Mouse (Mus musculus): ENCODE data around the gene Cubn.
A peak's percentile ranks its signal among the peaks of the same experiment; 100 is the strongest.

Cubn gene

DNA sequence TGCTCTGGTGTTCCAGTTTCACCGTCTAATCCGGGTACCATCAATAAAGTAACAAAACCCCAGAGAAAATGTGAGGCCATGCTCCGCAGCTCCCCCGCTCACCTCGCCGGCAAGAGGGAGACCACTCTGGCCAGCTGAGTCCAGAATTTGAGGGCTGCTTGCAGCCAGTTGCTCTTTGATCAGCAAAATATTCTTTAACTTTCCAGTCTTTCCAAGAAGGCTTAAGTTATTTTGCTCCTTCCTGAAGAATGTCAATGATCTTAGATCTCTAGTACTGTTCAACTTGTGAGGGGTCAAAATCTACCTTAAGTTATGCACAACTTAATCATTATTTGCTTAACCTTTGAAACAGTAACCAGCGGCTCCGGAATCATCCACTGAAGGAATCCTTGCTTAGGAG is at the start of gene Cubn:
Cubn (minus strand) TSS at position 80 of the 400 bp plus-strand sequence.
- DNase-seq (ENCODE audit: extremely low read depth, insufficient read length, low spot score) = no peak

DNA sequence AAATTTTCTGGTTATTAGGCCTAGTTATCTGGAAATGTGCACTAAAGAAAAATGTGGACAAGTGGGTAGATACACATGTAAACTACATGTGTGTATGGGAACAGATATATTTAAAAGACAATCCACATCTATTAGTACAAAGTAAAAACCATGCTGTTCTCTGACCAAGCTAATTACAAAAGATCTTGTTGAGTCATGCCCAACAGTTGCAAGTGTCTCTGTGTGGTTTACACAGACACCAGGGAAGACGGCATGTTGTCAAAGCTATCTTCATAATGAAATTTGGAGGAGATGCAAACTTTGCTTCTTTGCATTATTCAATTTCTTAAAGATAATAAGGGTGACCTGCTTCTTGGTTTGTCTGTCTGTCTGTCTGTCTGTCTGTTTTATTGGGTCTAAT is 48.2 kb upstream of the Cubn start:
- no peak for DNase-seq (ENCODE audit: extremely low read depth, insufficient read length, low spot score)

DNA sequence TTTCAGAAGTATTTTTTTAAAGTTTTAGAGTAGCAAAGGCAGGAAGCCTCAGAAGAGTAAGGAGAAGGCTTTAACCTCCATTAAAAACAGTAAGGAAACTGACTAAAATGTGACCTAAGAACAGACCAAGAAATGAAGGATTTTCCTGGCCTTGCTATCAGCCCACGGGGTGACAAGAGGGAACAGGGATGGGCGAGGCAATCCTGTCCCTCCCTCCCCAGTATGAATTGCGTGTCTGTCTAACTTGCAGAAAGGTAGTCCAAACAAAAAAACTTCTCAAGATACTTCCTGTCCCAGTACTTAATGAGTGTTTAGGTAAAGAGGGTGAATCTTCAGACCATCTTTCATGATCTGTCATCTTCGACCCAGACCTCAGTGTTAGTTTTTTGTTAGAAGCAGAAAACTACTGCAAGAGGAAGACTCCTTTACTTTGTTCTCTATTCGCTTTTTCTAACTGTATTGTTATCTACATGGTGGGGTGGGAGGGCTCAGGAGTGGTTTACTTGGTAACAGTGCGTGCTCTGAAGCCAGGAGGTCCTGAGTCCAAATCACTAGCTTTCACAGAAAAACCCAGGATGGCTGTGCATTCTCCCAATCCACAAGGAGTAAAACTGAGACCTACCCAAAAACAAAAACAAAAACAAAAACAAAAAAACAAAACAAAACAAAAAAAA is 47.2 kb upstream of the Cubn start:
- no peak for DNase-seq (ENCODE audit: extremely low read depth, insufficient read length, low spot score)

DNA sequence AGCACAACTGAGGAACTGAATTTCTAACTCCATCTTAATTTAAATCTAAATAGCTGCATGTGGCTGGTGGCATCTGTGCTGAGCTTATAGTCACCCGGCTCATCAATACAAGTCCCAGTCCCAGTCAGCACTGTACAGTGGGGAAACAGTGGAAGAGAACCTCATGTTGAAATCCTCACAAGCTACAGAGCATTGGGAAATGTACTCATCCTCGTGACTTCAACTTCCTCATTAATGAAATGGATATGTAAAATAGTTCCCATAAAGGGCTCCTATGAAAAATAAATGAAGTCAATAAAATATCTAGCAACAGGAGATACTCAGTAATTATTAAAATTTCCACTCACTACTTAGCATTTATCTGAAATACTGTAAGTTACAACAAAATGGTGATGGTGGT is 46.6 kb upstream of the Cubn start:
- no peak for DNase-seq (ENCODE audit: extremely low read depth, insufficient read length, low spot score)

DNA sequence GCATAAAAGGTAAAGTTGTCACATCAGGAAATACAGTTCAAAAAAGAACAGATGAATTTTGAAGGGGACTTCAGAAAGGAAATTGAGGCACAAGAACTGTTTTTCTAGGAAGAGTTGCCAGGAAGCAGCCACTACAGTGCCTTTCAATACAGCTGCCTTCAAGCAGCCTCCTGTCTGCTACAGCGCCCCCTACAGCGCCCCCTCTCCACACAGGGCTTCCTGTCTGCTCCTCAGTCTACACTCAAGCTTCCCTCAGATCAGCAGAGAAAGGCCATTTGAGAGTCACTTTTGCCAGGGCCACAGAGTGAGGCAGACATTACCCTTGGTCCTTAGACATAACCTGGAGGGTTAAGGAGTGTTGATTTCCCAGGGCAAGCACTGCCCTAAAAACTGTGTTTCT is 46.1 kb upstream of the Cubn start:
- no peak for DNase-seq (ENCODE audit: extremely low read depth, insufficient read length, low spot score)

DNA sequence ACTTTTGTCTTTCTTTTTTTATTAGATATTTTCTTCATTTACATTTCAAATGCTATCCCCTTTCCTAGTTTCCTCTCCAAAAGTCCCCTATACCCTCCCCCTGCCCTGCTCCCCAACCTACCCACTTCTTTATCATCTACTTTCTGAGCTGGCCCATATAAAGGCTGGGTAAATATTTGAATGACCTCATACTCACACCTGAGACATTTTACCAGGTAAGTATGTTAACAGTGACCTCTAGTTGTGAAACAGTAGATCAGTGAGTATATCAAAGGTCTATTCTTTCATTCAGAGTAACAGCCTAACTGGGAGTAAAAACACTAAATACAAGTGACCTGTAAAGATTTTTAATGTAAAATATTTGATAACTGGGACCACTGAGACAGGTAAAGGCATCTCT is 45.1 kb upstream of the Cubn start:
- no peak for DNase-seq (ENCODE audit: extremely low read depth, insufficient read length, low spot score)

DNA sequence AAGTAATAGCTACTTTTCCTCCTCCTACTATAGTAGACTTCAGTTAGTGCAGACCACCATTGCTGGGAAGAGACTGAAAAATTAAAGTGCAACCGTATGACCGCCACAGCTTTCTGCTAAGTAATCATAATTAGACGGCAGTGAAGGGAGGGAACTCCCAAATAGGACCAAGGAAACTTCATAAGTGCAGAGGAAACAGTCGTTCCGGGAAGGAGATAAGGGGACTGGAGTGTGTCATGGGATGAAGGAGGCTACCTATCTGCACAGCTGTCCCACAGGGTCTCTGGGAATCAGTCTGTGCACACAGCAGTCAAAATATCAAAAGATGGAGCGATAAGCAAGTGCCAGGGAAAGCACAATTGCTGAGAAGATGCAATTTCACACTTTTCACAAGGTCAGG is 39.0 kb upstream of the Cubn start:
- no peak for DNase-seq (ENCODE audit: extremely low read depth, insufficient read length, low spot score)

DNA sequence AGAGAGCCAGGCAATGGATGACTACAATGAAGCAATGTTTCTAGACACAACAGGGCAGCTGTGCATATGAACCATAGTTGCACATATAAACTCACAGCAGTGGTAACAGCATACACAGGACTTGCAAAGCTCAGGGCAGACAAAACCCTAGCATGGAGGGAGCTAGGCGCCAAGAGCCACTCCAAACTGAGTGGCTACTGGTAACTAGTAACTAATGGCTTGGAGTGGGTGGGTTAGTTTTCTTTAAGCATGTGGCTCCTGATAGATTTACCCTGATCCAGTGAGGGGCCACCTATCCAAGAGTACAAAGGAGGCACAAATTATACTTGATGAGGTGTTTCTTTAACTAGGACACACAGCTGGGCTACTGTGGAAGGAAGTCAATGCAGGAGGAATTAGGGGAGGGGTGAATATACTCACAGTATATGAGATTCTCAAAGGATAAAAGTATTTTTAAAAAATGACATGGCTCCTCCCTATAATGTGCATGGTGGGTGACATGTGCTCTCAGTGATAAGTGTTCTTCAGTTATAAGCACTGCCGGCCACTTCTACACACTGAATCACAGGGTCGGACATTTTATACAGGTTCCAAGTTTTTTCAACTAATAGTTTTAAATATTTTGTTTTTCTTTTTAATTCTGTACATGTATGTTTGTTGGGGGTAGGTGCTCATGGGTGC is 37.8 kb upstream of the Cubn start:
- no peak for DNase-seq (ENCODE audit: extremely low read depth, insufficient read length, low spot score)

DNA sequence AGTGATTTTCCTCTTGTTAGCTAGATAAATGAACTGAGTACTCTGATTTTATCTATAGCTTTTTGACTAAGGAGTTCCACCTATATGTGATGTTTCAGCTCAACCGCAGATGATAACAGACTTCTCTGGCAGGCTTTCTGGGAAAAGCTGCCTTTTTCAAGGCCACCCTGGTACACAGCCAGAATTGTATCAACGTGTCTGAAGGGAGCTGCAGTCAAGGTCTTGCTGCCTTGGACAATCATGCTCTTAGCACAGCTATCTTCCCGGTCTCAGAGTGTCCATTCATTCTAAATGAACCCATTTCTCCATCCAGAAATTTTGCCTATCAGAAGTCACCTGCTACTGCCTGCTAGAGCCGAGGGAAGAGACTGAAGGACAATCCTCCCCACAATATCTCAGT is 35.9 kb upstream of the Cubn start:
- DNase-seq (ENCODE audit: extremely low read depth, insufficient read length, low spot score) = no peak

DNA sequence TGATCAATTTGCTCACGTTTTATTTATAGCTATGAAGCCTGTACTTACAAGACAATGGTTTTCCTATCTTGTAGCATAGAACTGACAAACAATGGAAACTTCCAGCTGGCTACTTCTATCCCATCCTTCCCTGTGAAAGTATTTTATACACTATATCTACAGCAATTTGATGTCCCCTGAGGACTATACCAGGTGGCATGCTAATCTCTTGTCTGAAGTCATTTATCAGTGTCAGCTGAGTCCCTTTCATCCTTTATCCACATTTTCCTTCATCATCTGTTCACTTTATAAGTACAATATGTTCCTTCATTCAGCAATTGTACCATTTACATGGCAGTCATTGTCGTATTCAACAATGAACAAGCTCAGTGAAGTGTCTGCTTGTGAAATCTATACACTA is 35.5 kb upstream of the Cubn start:
- no peak for DNase-seq (ENCODE audit: extremely low read depth, insufficient read length, low spot score)

DNA sequence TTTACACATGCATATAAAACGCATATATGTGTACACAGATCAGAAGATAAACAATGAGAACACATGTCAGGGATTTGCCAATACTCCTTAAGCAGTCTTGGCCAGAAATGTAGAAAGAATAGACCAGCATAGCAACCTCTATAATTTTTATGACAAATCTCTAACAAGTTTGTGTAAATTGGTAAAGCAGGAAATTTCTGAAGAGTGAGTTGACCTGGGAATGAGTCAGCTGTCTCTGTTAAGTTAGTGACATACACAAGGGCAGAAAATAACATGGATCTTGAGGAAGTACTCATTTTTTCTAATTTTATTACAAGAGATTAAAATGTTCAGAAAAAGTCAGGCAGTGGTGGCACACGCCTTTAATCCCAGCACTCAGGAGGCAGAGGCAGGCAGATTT is 34.6 kb upstream of the Cubn start:
- peak; percentile 43 for DNase-seq (ENCODE audit: extremely low read depth, insufficient read length, low spot score)

DNA sequence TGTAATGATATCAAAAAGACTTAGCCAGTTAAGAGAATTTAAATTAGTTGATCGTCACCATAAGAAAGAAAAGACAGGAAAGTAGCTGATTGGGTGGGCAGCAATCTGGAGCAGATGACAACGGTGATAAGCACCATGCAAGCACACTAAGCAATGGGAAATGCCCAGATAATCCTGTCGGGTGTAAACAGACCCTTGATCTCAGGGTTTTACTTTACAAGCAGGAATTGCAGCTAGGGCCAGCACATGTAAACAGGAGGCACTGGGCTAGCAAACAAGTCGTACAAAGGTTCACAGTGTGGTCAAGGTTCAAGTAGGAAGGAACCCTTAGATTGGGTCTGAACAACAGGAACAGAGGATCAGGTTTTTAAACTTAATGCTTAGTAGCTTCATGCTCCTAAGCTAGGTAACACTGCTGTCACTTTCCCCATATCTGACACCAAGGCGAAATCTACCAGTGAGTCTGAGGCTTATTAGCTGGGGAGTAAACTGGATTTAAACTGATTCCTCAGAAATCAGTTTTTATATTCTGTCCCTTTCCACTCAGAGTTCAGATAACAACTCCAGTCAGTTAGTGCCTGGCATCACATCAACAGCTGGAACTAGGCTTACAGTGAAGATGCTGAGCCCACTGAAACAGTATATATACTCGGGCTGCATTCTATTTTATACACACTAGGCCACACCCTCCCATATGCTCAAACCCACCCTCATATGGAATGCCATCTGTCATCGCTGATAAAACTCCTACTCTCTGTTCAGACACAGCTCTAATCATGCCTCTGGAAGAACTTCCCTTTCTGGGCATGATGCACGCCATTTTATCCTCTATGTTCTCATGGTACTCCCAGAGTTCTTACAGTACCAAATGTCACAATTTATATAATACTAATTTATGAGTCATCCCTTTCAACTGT is 32.2 kb upstream of the Cubn start:
- no peak for DNase-seq (ENCODE audit: extremely low read depth, insufficient read length, low spot score)

DNA sequence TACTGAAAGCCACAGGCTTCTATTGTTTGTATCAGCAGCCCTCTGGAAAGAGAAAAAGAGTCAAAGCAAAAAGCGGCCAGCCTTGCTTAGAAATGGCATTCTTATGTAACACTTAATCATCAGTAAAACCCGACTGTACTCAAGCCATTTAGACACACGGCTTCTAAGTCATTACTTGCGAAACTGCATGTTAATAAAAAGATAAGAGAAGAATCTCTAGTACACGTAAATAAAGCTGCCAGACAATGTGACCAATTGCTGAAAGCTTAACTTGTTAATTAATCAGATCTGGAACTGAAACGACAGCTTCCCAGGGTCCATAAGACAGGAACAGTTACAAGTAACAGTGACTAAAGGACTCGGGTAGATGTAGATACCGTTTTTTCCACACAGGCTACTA is 30.5 kb upstream of the Cubn start:
- DNase-seq (ENCODE audit: extremely low read depth, insufficient read length, low spot score) = no peak

DNA sequence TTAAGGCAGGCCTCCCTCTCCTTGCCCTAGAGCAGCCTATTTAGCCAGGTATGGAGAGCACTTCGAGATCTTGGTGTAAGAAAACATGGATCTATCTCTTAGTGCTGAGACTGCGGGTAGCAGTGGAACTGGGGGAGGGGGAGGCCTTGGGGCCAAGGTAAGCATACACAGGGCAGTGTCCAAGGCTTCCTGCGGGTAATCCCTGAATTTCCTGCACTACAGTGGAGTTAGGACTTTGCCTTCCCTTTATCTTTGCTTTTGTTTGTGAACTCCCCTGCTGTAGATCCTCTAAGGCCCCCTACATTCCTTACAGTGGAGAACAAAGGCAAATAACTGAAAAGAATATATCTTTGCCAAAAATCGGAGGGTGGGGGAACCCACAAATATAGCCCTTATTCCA is 23.3 kb upstream of the Cubn start:
- no peak for DNase-seq (ENCODE audit: extremely low read depth, insufficient read length, low spot score)

DNA sequence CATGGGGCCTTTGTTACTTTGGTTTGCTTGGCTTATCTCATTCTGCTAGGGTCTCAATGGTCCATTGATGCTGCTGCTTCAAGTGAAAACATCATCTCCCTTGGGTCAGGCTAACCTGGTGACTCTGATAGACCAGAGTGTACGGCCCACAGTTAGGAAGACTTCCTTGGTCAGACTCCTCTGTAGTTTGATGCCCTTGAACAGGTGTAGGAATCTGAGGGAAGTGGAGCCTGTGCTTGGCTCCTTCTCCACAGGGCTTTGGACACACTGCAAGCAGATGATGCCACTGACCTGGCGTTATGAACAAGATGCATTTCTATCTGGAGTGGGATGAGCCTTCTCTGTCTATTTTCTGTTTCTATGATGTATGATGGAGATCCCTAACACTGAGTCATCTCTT is 11.1 kb upstream of the Cubn start:
- no peak for DNase-seq (ENCODE audit: extremely low read depth, insufficient read length, low spot score)

DNA sequence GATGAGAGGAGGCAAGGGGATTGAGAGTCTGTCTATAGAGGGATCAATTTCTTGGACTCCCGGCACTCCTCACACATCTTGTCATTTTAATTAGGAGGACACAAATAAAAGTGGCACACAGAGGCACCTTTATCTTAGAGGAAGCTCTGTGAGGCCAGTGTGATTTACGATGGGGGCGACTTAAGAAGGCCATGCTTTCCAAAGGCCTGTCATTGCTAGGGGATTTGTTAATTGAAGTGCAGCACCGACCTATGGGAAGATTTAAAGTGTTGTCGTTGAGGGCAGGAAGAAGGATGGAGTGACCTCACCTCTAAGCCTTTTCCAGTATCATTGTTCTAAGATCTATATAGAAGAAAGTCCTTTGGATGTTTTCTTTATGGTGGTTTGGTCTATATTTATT is 9.9 kb upstream of the Cubn start:
- DNase-seq (ENCODE audit: extremely low read depth, insufficient read length, low spot score) = no peak

DNA sequence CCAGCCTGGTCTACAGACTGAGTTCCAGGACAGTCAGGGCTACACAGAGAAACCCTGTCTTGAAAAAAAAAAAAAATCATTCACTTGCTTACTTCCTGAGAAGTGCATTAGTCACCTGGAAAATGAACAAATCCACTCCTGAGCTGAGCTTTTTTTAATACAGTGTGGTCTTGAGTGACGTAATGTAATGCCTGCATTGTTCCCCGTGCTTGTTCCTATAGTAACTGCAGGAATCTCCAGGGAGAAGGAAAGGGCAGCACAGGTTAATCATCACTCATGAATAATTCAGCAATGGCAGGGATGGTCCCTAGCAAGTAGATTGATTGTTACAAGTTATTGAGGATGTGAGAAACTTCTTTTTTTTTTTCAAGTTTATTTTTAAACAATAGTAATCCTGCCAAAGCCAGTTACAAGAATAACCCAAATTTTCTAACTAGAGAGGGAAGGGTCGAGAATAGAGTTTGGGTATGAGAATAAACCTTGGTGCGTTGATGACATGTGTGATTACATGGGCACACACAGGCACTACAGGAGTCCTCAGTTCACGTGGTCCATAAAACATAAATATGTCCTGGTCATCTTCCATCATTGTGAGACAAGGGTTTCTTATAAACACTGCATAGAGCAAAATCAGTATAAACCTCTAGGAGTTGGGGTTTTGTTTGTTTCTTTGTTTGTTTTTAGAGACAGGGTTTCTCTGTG is 8.8 kb upstream of the Cubn start:
- DNase-seq (ENCODE audit: extremely low read depth, insufficient read length, low spot score) = peak; percentile 57

DNA sequence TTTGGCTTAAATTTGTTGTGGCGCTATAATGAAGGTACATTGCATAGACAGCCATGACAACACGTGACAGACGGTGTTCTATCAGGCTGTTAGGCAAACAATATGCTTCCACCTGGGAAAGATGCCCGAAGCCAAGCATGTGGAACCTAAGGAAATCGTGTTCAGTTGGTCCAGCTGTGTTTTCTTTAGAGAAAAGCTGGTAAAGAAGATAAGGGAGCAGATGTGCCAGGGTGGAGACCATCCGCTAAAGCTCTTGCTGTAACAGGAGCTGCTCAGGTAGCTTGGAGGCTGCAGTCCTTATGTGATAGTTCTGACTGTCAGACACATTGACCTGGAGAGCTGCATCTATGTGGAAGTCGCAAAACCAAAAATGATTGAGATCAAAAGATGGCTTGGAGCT is 7.6 kb upstream of the Cubn start:
- no peak for DNase-seq (ENCODE audit: extremely low read depth, insufficient read length, low spot score)

DNA sequence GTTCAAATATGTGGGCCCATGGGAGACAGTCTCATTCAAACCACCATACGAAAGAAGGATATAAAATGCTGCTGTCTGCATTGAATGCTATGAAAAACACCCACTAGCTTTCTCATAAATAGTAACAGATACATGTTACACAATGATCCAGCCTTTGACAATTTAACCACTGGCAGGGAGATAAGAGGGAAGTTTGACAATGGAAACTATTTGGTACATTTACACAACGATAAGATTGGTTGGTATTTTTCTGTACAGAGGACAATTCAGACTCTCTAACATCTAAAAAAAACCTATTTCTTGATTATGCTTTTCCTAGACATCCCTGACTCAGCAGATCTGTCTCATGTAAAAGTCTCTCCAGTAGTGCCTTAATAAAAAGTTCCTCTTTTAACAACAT is 4.5 kb upstream of the Cubn start:
- no peak for DNase-seq (ENCODE audit: extremely low read depth, insufficient read length, low spot score)

DNA sequence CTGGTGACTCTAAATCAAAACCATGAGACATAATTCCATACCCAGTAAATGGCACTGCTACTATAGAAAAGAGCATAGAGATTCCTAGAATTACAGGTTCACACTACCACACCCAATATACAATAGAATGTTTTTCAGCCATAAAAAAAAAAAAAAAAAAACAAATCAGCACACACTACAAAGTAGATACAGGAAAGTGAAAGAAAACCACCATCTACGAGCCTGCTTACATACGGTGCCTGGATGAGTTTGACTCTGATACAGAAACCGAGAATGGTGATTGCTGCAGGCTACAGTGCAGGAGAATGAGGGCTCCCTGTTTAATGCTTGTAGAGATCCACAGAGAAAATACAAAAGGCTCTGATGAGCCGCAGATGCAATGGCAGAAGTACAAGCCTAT is 1.3 kb upstream of the Cubn start:
- DNase-seq (ENCODE audit: extremely low read depth, insufficient read length, low spot score) = no peak

DNA sequence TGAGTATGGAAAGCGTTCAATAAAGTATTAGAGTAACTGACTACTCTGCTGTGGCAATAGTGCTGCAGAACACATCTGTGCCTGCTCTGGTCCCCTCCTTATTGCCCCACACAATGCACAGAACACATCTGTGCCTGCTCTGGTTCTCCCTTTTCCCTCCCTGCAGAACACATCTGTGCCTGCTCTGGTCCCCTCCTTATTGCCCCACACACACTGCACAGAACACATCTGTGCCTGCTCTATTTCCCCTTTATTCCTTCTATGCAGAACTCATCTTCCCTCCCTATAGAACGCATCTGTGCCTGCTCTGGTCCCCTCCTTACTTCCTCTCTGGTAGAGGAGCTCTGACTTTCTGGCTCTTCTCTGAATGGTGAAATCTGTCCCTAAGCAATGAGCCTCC is 1.1 kb downstream of the Cubn start:
- no peak for DNase-seq (ENCODE audit: extremely low read depth, insufficient read length, low spot score)

Measured in 3134 (cell line).